Mouse (Mus musculus): ENCODE results near the gene Sgms2. TPM values are rescaled to one million over a fixed set of nuclear protein-coding genes. Genes with fewer than 3 reads are reported as not detected.

Gene Sgms2
- total and polyA plus RNA-seq, 3 experiments: not detected

DNA sequence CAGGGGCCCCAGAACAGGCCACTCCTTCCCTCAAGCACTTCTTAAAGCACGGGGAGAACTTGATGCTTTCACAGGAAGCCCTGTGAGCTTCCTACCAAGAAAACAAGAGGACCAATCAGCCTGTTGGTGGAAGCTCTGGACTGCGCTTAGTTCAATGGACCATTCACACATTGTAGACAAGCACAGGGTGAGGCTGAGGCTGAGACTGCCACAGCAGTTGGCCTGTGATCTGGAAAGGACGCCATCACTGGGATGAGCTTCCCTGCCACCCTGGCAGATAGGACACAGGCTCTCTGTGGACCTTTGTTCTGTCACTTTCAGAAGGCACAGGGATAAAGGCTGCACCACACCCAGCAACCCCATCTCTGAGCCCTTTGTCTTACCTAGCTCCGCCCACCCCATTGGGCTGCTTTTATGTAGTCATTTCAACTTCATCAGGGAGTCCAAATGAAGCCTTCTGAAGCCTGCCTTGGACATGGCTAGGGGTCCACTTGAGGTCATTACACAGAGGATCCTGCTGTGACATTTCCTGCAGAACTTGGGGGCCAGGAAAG is 175.2 kb downstream of the Sgms2 start:
- H3K4me1 ChIP-seq (ENCODE audit: control insufficient read depth in 1 of 2, insufficient read depth in 2 of 2, low read length in 2 of 2): no peaks in the 10 kb centered on the region

DNA sequence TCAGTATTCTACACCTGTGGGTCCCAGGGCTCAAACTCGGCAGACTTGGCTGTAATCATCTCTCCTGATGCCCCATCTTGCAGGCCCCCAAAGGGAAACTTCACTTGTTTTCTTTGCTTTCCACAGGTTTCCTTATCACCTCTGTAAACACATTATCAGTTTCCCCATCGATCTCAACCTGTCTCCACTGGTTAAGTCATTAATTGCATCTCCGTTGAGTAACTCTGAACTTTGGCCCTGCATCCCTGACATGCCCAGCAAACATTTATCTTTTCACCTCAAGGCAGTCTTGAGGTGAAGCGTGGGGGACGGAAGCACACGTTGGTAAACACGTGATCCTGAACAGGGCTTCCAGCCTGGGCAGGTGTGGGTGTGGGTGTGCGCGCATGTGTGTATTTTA is 178.9 kb downstream of the Sgms2 start:
- TF ChIP-seq GABPA (IDR thresholded peaks at IDR 0.05; ENCODE audit: low read depth, low read length): no peak
- no peak for TF ChIP-seq NELFE (IDR thresholded peaks at IDR 0.05; ENCODE audit: low read depth, low read length)
- TF ChIP-seq USF2 (IDR thresholded peaks at IDR 0.05; ENCODE audit: borderline replicate concordance in 1 of 2, insufficient read depth in 1 of 2, low read depth in 1 of 2, low read length in 2 of 2): no peak
- no peak for TF ChIP-seq BHLHE40 (IDR thresholded peaks at IDR 0.05; ENCODE audit: borderline replicate concordance, low read depth, low read length)
- no peak for TF ChIP-seq ZKSCAN1 (IDR thresholded peaks at IDR 0.05; ENCODE audit: low read depth, low read length)
- TF ChIP-seq MYC (IDR thresholded peaks at IDR 0.05; ENCODE audit: low read depth, low read length): no peak
- TF ChIP-seq CHD2 (IDR thresholded peaks at IDR 0.05; ENCODE audit: low read length): no peak
- TF ChIP-seq TBP (IDR thresholded peaks at IDR 0.05; ENCODE audit: low read depth, low read length): no peak
- TF ChIP-seq MAFK (IDR thresholded peaks at IDR 0.05; ENCODE audit: borderline replicate concordance, low read depth, low read length): no peak
- H3K4me1 ChIP-seq (ENCODE audit: control insufficient read depth in 1 of 2, insufficient read depth in 2 of 2, low read length in 2 of 2): no peaks in the 10 kb centered on the region
- H3K27me3 ChIP-seq (ENCODE audit: control insufficient read depth in 1 of 2, insufficient read depth in 2 of 2, low read length in 2 of 2): no peaks in the 10 kb centered on the region; a peak in 1 of 4 replicates
- H3K79me2 ChIP-seq (ENCODE audit: control insufficient read depth, insufficient read depth, low read length, poor library complexity): no peaks in the 10 kb centered on the region
- H3K27ac ChIP-seq (ENCODE audit: control insufficient read depth, low read depth, low read length): no peak overlapping the region
- H3K36me3 ChIP-seq (ENCODE audit: control insufficient read depth in 1 of 2, insufficient read depth in 2 of 2, low read length in 2 of 2): no peaks in the 10 kb centered on the region
- H3K4me3 ChIP-seq (ENCODE audit: control insufficient read depth in 1 of 2, insufficient read depth in 1 of 2, low read depth in 2 of 2, low read length in 2 of 2): no peak overlapping the region
- H3K9ac ChIP-seq (ENCODE audit: control insufficient read depth, low read depth, low read length, poor library complexity, severe bottlenecking): no peak overlapping the region
- H3K9me3 ChIP-seq (replicated peaks; ENCODE audit: insufficient read depth, low read length): no peaks in the 10 kb centered on the region
- no peak for DNase-seq (ENCODE audit: low read depth, low spot score)

More for the DNA sequence above, 175.2 kb downstream of the Sgms2 start:
- Histone ChIP-seq H3K27ac (ENCODE audit: control insufficient read depth, low read depth, low read length) (no peak overlapping the region), H3K27me3 (ENCODE audit: control insufficient read depth in 1 of 2, insufficient read depth in 2 of 2, low read length in 2 of 2) (no peaks in the 10 kb centered on the region), H3K9ac (ENCODE audit: control insufficient read depth, low read depth, low read length, poor library complexity, severe bottlenecking) (no peak overlapping the region), H3K9me3 (replicated peaks; ENCODE audit: insufficient read depth, low read length) (no peaks in the 10 kb centered on the region), H3K36me3 (ENCODE audit: control insufficient read depth in 1 of 2, insufficient read depth in 2 of 2, low read length in 2 of 2) (no peaks in the 10 kb centered on the region), H3K4me3 (ENCODE audit: control insufficient read depth in 1 of 2, insufficient read depth in 1 of 2, low read depth in 2 of 2, low read length in 2 of 2) (no peak overlapping the region), H3K79me2 (ENCODE audit: control insufficient read depth, insufficient read depth, low read length, poor library complexity) (no peaks in the 10 kb centered on the region)
- no peak for DNase-seq (ENCODE audit: low read depth, low spot score)
- TF ChIP-seq POLR2AphosphoS2 (IDR thresholded peaks at IDR 0.05; ENCODE audit: low read length) (no peak), UBTF (IDR thresholded peaks at IDR 0.05; ENCODE audit: borderline replicate concordance, insufficient read depth, low read depth, low read length) (no peak), HCFC1 (IDR thresholded peaks at IDR 0.05; ENCODE audit: low read depth, low read length) (no peak), BHLHE40 (IDR thresholded peaks at IDR 0.05; ENCODE audit: borderline replicate concordance, low read depth, low read length) (no peak), USF1 (IDR thresholded peaks at IDR 0.05; ENCODE audit: low read depth, low read length) (no peak), JUND (IDR thresholded peaks at IDR 0.05; ENCODE audit: low read depth, low read length) (no peak), RCOR1 (IDR thresholded peaks at IDR 0.05; ENCODE audit: low read depth, low read length) (no peak), MEF2A (IDR thresholded peaks at IDR 0.05; ENCODE audit: extremely low read depth, insufficient replicate concordance, low read depth, low read length, poor library complexity, severe bottlenecking) (no peak), POLR2A (IDR thresholded peaks at IDR 0.05; ENCODE audit: control insufficient read depth in 1 of 2, insufficient read depth in 1 of 2, low read depth in 1 of 2, low read length in 2 of 2, poor library complexity in 1 of 2) (no peak), MXI1 (IDR thresholded peaks at IDR 0.05; ENCODE audit: low read depth, low read length) (no peak), USF2 (IDR thresholded peaks at IDR 0.05; ENCODE audit: borderline replicate concordance in 1 of 2, insufficient read depth in 1 of 2, low read depth in 1 of 2, low read length in 2 of 2) (no peak), E2F4 (IDR thresholded peaks at IDR 0.05; ENCODE audit: borderline replicate concordance, low read depth, low read length) (no peak), KAT2A (conservative IDR thresholded peaks at IDR 0.05; ENCODE audit: low read depth, low read length) (no peak), TCF12 (IDR thresholded peaks at IDR 0.05; ENCODE audit: low read depth, low read length) (no peak), CTCF (IDR thresholded peaks at IDR 0.05 in 2 of 3, conservative IDR thresholded peaks at IDR 0.05 in 1 of 3; ENCODE audit: control insufficient read depth in 1 of 3, insufficient read depth in 1 of 3, low read depth in 2 of 3, low read length in 3 of 3, poor library complexity in 1 of 3, severe bottlenecking in 1 of 3) (no peak), GABPA (IDR thresholded peaks at IDR 0.05; ENCODE audit: low read depth, low read length) (no peak)
